Mouse (Mus musculus) forelimb bud, embryonic 11.5 days (tissue): ENCODE measurements at regions not wholly inside any gene's neighbourhood (a gene's known extent, or its start where the extent isn't known, plus 50 kb on each side); places are given as distances from the start of the nearest gene placed in this dataset.

Source experiments
- DNase-seq: peaks from one replicate; pipeline ENCODE4 v3.0.0-alpha.2; 2012; ENCODE audit warnings: low read depth, low spot score

- no peak for DNase-seq
These were observed 70.4 kb upstream of the Tmco5 start for GRCm38 (mm10) chr2:116808113-116808512.

GRCm38 (mm10) chr2:116808554-116808953, 69.9 kb upstream of the Tmco5 start:
- DNase-seq = no peak

- no peak for DNase-seq
These were observed 68.4 kb upstream of the Tmco5 start for GRCm38 (mm10) chr2:116810116-116810515.

GRCm38 (mm10) chr2:116812869-116813558, 65.5 kb upstream of the Tmco5 start:
- DNase-seq = peak; percentile 60

- DNase-seq = no peak
These were observed 65.0 kb upstream of the Tmco5 start for GRCm38 (mm10) chr2:116813559-116813895.

GRCm38 (mm10) chr2:116817134-116817533, 61.4 kb upstream of the Tmco5 start:
- no peak for DNase-seq

GRCm38 (mm10) chr2:116817561-116817960, 60.9 kb upstream of the Tmco5 start:
- no peak for DNase-seq

- no peak for DNase-seq
These were observed 59.9 kb upstream of the Tmco5 start for GRCm38 (mm10) chr2:116818550-116818949.

GRCm38 (mm10) chr2:116819016-116819687, 59.3 kb upstream of the Tmco5 start:
- DNase-seq = no peak

GRCm38 (mm10) chr2:116820831-116821745, 57.4 kb upstream of the Tmco5 start:
- peak; percentile 61 for DNase-seq
